Mouse (Mus musculus) liver, embryonic 11.5 days (tissue): ENCODE measurements around the gene Map1s. TPM values are rescaled to one million over a fixed set of nuclear protein-coding genes. Genes with fewer than 3 reads are reported as not detected.

ENCODE experiments used
- ATAC-seq: fragments of 200-750 bp; cut with Nextera tagmentation; replicated peaks from 2 replicates; pipeline ENCODE4 v1.8.0; 2017; ENCODE audit warnings: moderate number of reproducible peaks, mild to moderate bottlenecking, moderate TSS enrichment, moderate library complexity; ENCODE audit not compliant: low FRiP score
- DNase-seq: peaks from one replicate; pipeline ENCODE4 v3.0.0-alpha.2; 2017; ENCODE audit warnings: low spot score
- H3K27ac ChIP-seq: fragments of 300-500 bp; sonication (generic); 2 replicates; pipeline ENCODE4 v1.5.1; 2014; ENCODE audit warnings: mild to moderate bottlenecking, low read depth, low read length, control low read depth
- H3K27me3 ChIP-seq: fragments of 300-500 bp; sonication (generic); replicated peaks from 2 replicates; pipeline ENCODE4 v1.6.1; 2014; ENCODE audit warnings: low read length, mixed read lengths; ENCODE audit not compliant: control insufficient read depth, insufficient read depth
- H3K36me3 ChIP-seq: fragments of 300-500 bp; sonication (generic); 2 replicates; pipeline ENCODE4 v1.6.1; 2014; ENCODE audit warnings: mild to moderate bottlenecking, low read length, moderate library complexity, mixed read lengths; ENCODE audit not compliant: control insufficient read depth, insufficient read depth
- H3K4me1 ChIP-seq: fragments of 300-500 bp; sonication (generic); replicated peaks from 2 replicates; pipeline ENCODE4 v1.6.1; 2014; ENCODE audit warnings: low read length, mixed read lengths; ENCODE audit not compliant: control insufficient read depth, insufficient read depth
- H3K4me2 ChIP-seq: fragments of 300-500 bp; sonication (generic); 2 replicates; pipeline ENCODE4 v1.6.1; 2014; ENCODE audit warnings: mild to moderate bottlenecking, control low read depth, moderate library complexity
- H3K4me3 ChIP-seq: fragments of 300-500 bp; sonication (generic); 2 replicates; pipeline ENCODE4 v1.5.1; 2014; ENCODE audit warnings: low read depth, low read length, control low read depth
- H3K9ac ChIP-seq: fragments of 300-500 bp; sonication (generic); 2 replicates; pipeline ENCODE4 v1.6.1; 2014; ENCODE audit warnings: low read depth, low read length, control low read depth
- H3K9me3 ChIP-seq: fragments of 300-500 bp; sonication (generic); 2 replicates; pipeline ENCODE4 v1.6.1; 2016; ENCODE audit warnings: low read length, inconsistent platforms, mixed read lengths; ENCODE audit not compliant: control insufficient read depth
- WGBS: fragments of 180-500 bp; shearing (Covaris S2); extraction: QIAGEN DNeasy Blood & Tissue Kit; methylation state at CpG from one replicate; pipeline ENCODE4 v1.1.7; 2014; 5-methylcytosine and 5-hydroxymethylcytosine counted together
- polyA plus RNA-seq: library from polyadenylated mRNA; unstranded; fragments of >200 nt; fragmentation: Nextera tagmentation; extraction: Ambion mirVana; gene quantifications from 2 replicates; pipeline ENCODE4 v1.2.1, GENCODE M21; 2014

Map1s gene
- polyA plus RNA-seq, result 48.7 and 49.0 TPM in 2 replicates

- peak within 1 kb of the TSS; percentile 63 for H3K4me3 ChIP-seq
- no peaks in the 10 kb centered on the region for H3K27me3 ChIP-seq
- under 1% methylated on average over 84 of the region's 86 CpGs for WGBS
- peak within 1 kb of the TSS; percentile 90 for H3K27ac ChIP-seq
- peak; percentile 84 for ATAC-seq
- H3K9me3 ChIP-seq, result no peaks in the 10 kb centered on the region
- peaks cover 12% of the 10 kb centered on the region for H3K4me1 ChIP-seq
- DNase-seq, result peak; percentile 88
- H3K4me2 ChIP-seq, result peak within 1 kb of the TSS; percentile 82
- H3K36me3 ChIP-seq, result peaks cover 2% of the 10 kb centered on the region; the same call in 1 of the 2 replicates
- peak within 1 kb of the TSS; percentile 84 for H3K9ac ChIP-seq
Measured at GRCm38 (mm10) chr8:70905831-70906736, at the start of gene Map1s. Gene Map1s, plus strand, starts transcription at chr8:70905932.

DNA sequence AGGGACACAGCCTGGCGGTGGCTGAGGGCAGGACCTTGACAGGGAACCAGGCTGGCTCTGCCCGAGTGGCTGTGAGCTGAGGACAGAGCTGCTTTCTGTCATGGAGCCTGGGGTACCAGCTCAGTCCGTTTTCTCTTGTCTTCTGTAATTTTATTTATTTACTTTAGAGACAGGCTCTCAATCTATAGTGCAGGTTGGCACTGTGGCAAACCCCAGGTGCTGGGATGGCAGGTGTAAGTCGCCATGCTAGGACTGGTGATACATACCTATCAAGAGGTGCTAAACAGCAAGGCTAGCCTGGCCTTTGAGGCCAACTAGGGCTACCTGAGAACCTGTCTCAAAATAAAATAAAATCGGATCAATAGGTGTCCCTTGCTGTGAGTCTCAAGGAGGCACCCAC is 49.7 kb upstream of the Map1s start:
- Histone ChIP-seq H3K9ac (no peak overlapping the region), H3K4me1 (peaks cover 18% of the 10 kb centered on the region), H3K27ac (no peak overlapping the region), H3K36me3 (no peaks in the 10 kb centered on the region), H3K4me2 (peak overlapping the region; percentile 92; the same call in 1 of the 2 replicates), H3K9me3 (no peaks in the 10 kb centered on the region), H3K27me3 (peaks cover 16% of the 10 kb centered on the region), H3K4me3 (no peak overlapping the region)
- 62% methylated on average over 5 of the region's 5 CpGs for WGBS
- DNase-seq (no peak), ATAC-seq (no peak)

DNA sequence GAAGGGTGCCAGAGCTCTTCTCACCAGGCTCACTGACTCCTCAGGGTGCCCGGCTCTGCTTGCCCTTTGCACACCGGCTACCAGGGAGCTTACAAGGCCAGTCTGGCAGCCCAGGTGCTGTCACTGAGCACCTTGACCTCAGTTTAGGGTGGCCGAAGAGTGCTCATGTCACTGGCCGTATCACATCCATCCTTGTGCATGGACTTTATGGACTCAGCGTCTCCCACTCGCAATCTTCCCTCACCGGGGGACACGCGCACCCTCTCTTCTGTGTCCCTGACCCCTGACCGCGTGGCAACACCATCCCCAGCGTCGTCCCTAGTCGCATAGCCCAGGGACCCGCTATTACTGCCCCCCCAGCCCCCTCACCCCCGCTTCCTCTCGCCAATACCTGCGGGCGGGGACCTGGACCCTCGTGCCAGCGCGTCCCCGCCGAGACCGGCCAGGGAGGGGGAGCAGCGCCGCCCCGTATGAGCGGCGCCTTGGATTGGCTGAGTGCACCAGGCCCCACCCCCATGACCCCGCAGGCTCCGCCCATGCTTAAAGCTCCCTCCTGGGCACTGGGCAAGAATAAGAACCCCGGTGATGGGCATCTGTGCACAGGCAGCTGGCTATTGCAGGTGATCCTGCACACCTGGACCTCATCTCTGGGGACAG is 49.1 kb upstream of the Map1s start:
- peak overlapping the region; percentile 59 for H3K4me3 ChIP-seq
- H3K27ac ChIP-seq, result no peak overlapping the region
- DNase-seq (no peak), ATAC-seq (peak; percentile 82)
- H3K36me3 ChIP-seq, result no peaks in the 10 kb centered on the region
- peaks cover 13% of the 10 kb centered on the region for H3K4me1 ChIP-seq
- no peaks in the 10 kb centered on the region for H3K9me3 ChIP-seq
- H3K9ac ChIP-seq, result peak overlapping the region; percentile 58
- 9% methylated on average over 33 of the region's 33 CpGs for WGBS
- peaks cover 22% of the 10 kb centered on the region for H3K27me3 ChIP-seq
- H3K4me2 ChIP-seq, result peak overlapping the region; percentile 92

GRCm38 (mm10) chr8:70857516-70857915 is 48.2 kb upstream of the Map1s start:
- WGBS, result 14% methylated on average over 4 of the region's 4 CpGs
- Histone ChIP-seq H3K4me2 (peak overlapping the region; percentile 92; the same call in 1 of the 2 replicates), H3K9me3 (no peaks in the 10 kb centered on the region), H3K9ac (no peak overlapping the region), H3K27ac (no peak overlapping the region), H3K4me3 (no peak overlapping the region), H3K27me3 (peaks cover 30% of the 10 kb centered on the region), H3K4me1 (peaks cover 10% of the 10 kb centered on the region), H3K36me3 (no peaks in the 10 kb centered on the region)
- ATAC-seq, result no peak
- DNase-seq, result no peak

DNA sequence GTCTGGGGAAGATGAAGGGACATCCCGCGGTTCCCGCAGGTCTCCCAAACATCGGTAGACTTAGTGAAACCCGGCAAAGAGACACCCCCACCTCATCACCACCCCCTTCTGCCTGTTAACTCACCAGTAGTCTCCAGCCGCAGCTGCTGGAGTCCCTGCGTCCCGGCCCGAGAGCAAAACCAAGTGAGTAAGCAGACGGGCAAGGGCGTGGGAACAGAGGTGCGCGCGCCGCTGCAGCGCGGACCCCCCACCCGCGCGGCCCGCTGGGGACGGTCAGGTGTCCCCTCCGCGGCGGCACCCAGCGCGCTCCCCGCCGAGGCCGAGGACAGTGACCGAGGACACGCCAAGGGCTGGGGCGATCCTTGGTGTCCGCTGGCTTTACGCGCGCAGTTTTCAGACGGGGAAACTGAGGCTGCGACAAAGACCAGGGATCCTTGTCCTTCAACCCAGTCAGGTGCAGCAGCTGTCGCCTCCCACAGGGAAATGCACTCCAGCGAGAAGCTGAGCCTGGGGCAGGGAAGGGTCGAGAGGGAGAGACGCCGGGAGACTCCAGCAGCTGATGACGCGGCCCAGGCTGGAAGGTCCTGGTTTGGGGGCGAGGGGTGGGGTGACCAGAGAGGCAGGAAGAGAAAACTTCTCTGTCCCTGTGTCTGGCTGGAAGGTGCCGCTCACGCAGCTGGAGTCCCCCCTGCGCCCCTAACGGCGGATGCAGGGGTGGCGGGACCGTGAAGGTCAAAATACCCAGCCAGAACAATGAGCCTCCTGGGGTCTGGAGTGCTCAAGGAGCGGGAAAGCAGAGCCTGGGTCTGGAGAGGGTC is 42.7 kb upstream of the Map1s start, which contains the start of gene Kcnn1:
Gene Kcnn1, minus strand, starts transcription at position 435 of the 818 bp plus-strand sequence.
- peak within 1 kb of the TSS; percentile 50 for H3K4me3 ChIP-seq
- H3K4me1 ChIP-seq, result peaks cover 34% of the 10 kb centered on the region
- DNase-seq (no peak), ATAC-seq (no peak)
- H3K36me3 ChIP-seq, result no peaks in the 10 kb centered on the region; the same call in 1 of the 2 replicates
- H3K4me2 ChIP-seq, result peak within 1 kb of the TSS; percentile 84
- H3K27me3 ChIP-seq, result peaks cover 45% of the 10 kb centered on the region
- no peak within 1 kb of the TSS for H3K9ac ChIP-seq
- 2% methylated on average over 55 of the region's 55 CpGs for WGBS
- H3K9me3 ChIP-seq, result no peaks in the 10 kb centered on the region
- no peak within 1 kb of the TSS for H3K27ac ChIP-seq

- Histone ChIP-seq H3K4me2 (peak overlapping the region; percentile 84), H3K27ac (no peak overlapping the region)
Measured at GRCm38 (mm10) chr8:70863956-70864711, 41.6 kb upstream of the Map1s start.

DNA sequence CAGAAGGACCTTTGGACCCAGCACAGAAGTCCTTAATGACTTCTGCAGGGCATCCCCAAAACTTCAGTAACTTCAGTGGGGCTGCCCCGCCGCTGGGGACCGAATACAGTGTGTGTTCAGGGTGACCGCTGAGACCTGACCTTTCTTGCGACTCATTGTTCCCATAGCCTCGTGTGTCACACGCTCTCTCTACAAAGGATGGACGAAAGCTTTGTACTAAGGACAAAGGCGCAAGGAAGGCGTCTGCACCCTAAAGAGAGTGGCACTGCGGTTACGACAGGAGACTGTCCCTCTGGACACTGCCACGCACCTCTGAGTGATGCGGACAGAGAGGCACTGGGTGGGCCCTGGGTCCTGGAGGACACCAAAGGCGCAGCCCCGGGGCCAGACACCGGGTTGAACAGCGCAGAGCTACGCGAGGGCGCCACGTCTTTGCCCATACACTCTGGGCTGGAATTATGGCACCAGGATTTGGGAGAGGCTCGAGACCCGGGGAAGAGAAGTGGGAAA is 41.0 kb upstream of the Map1s start:
- no peak overlapping the region for H3K27ac ChIP-seq
- ATAC-seq, result no peak
- no peaks in the 10 kb centered on the region for H3K9me3 ChIP-seq
- H3K27me3 ChIP-seq, result peaks cover 45% of the 10 kb centered on the region
- peak overlapping the region; percentile 50 for H3K4me3 ChIP-seq
- peaks cover 45% of the 10 kb centered on the region for H3K4me1 ChIP-seq
- no peak for DNase-seq
- 2% methylated on average over 24 of the region's 24 CpGs for WGBS
- H3K36me3 ChIP-seq, result no peaks in the 10 kb centered on the region; the same call in 1 of the 2 replicates
- H3K4me2 ChIP-seq, result peak overlapping the region; percentile 84
- H3K9ac ChIP-seq, result peak overlapping the region; percentile 49

More at GRCm38 (mm10) chr8:70863956-70864711, 41.6 kb upstream of the Map1s start:
- 2% methylated on average over 46 of the region's 46 CpGs for WGBS
- Histone ChIP-seq H3K4me3 (peak overlapping the region; percentile 50), H3K27me3 (peaks cover 45% of the 10 kb centered on the region), H3K9ac (peak overlapping the region; percentile 17; the same call in 1 of the 2 replicates), H3K36me3 (no peaks in the 10 kb centered on the region; the same call in 1 of the 2 replicates), H3K4me1 (peaks cover 42% of the 10 kb centered on the region), H3K9me3 (no peaks in the 10 kb centered on the region)
- DNase-seq, result no peak
- ATAC-seq, result no peak
